8 mouse cellular contexts compared by ENCODE assay signal in the genomic region with DNA sequence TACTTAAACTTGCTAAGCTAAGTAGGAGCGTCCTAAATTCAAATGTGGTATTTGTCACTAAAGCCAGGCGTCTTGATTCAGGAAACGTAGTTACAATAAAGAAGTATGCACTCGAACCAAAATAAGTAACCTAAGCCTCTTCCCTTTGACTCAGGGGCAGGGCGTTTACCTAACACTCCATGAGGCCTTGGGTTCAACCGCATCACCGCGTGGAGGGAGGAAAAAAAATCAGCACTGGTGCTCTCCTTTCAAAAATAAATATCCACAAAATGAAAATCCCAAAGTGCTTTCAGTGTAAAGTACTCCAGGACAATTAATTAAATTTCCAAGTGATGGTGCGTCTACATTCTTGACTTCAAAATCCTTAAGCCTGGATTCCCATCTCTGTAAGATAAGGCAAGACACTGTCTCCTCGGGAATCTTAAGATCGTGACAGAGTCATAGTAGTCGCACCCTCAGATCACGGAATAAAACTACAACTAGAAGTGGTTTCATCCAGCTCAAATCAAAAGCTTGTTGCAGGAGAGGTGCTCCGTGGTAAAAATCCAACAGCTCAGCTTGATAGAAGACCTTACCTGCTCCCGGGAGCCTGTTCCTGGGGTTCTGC. TPM values are rescaled to one million over a fixed set of nuclear protein-coding genes. Genes with fewer than 3 reads are reported as not detected.
DNase-seq lines count a peak whose midpoint lies in the region; ATAC-seq and TF ChIP-seq lines count a peak whose summit lies in the region.

No protein-coding gene starts in this region.

- no peaks in the 10 kb centered on the region for H3K27me3 ChIP-seq in kidney, postnatal 0 days (ENCODE audit: insufficient read depth, low read length)
- H3K27me3 ChIP-seq in hindbrain, embryonic 11.5 days (ENCODE audit: control insufficient read depth, insufficient read depth, low read length), result no peaks in the 10 kb centered on the region
- no peaks in the 10 kb centered on the region for H3K27me3 ChIP-seq in midbrain, embryonic 10.5 days (ENCODE audit: low read depth, poor library complexity, severe bottlenecking)

- peak; percentile 13 for DNase-seq in kidney, postnatal 0 days (ENCODE audit: low spot score)
- no peak for DNase-seq in kidney, adult 9 months
- DNase-seq in brain, embryonic 14.5 days (ENCODE audit: low read depth), result peak; percentile 5
- DNase-seq in hindbrain, embryonic 11.5 days (ENCODE audit: low spot score), result no peak
- DNase-seq in midbrain, embryonic 10.5 days (ENCODE audit: low spot score), result no peak
- no peak for DNase-seq in left cerebral cortex, postnatal 10 days (ENCODE audit: extremely low spot score in 1 of 2, low spot score in 2 of 2)
- no peak for DNase-seq in spleen, adult 18-20 months
- no peak for DNase-seq in gastrocnemius, adult 18-20 months (ENCODE audit: low spot score)

- peak overlapping the region; percentile 88 for H3K9ac ChIP-seq in kidney, postnatal 0 days (ENCODE audit: low read depth, low read length)
- H3K9ac ChIP-seq in hindbrain, embryonic 11.5 days (ENCODE audit: low read depth, low read length), result peak overlapping the region; percentile 90

- no peaks in the 10 kb centered on the region; the same call in 1 of the 2 replicates for H3K36me3 ChIP-seq in kidney, postnatal 0 days (ENCODE audit: insufficient read depth, low read length)
- H3K36me3 ChIP-seq in hindbrain, embryonic 11.5 days (ENCODE audit: control insufficient read depth, insufficient read depth, low read length), result no peaks in the 10 kb centered on the region
- H3K36me3 ChIP-seq in midbrain, embryonic 10.5 days, result peaks cover 9% of the 10 kb centered on the region

- H3K4me3 ChIP-seq in kidney, postnatal 0 days (replicated peaks; ENCODE audit: low read depth, low read length), result peak overlapping the region; percentile 95
- H3K4me3 ChIP-seq in hindbrain, embryonic 11.5 days (ENCODE audit: low read depth, low read length), result peak overlapping the region; percentile 72
- H3K4me3 ChIP-seq in midbrain, embryonic 10.5 days, result peak overlapping the region; percentile 99

- intact Hi-C loops in left cerebral cortex, postnatal 10 days (cut with DNase I), result no loop called here

- TF ChIP-seq CTCF in kidney, postnatal 0 days (IDR thresholded peaks at IDR 0.05; ENCODE audit: low read depth), result no peak
- no peak for TF ChIP-seq CTCF in brain, embryonic 14.5 days (IDR thresholded peaks at IDR 0.05; ENCODE audit: borderline replicate concordance, extremely low read depth, insufficient read depth, insufficient read length)

- 3% methylated on average over 15 of the region's 15 CpGs for WGBS in kidney, postnatal 0 days
- WGBS in hindbrain, embryonic 11.5 days, result 8% methylated on average over 15 of the region's 15 CpGs
- 10% methylated on average over 15 of the region's 15 CpGs for WGBS in midbrain, embryonic 10.5 days

- H3K27ac ChIP-seq in kidney, postnatal 0 days, result peak overlapping the region; percentile 90
- no peak overlapping the region for H3K27ac ChIP-seq in hindbrain, embryonic 11.5 days (ENCODE audit: low read depth, low read length)
- H3K27ac ChIP-seq in midbrain, embryonic 10.5 days (replicated peaks), result peak overlapping the region; percentile 92

- no peak for TF ChIP-seq POLR2A in brain, embryonic 14.5 days (IDR thresholded peaks at IDR 0.05; ENCODE audit: borderline replicate concordance, extremely low read depth, insufficient read depth, insufficient read length, poor library complexity, severe bottlenecking)

- 0 out of 2 replicates have a peak, but pooled peaks cover 8% of the 10 kb centered on the region for H3K4me1 ChIP-seq in kidney, postnatal 0 days (replicated peaks; ENCODE audit: insufficient read depth, low read length)
- H3K4me1 ChIP-seq in hindbrain, embryonic 11.5 days (replicated peaks; ENCODE audit: control insufficient read depth, insufficient read depth, low read length), result no peaks in the 10 kb centered on the region
- peaks cover 30% of the 10 kb centered on the region for H3K4me1 ChIP-seq in midbrain, embryonic 10.5 days

- peak overlapping the region; percentile 71 for H3K4me2 ChIP-seq in kidney, postnatal 0 days (ENCODE audit: low read length)
- H3K4me2 ChIP-seq in hindbrain, embryonic 11.5 days (replicated peaks; ENCODE audit: low read depth, low read length), result peak overlapping the region; percentile 55

- ATAC-seq in kidney, postnatal 0 days (replicated peaks; ENCODE audit: low FRiP score, low read depth), result no peak
- ATAC-seq in hindbrain, embryonic 11.5 days (ENCODE audit: low FRiP score), result no peak

- H3K9me3 ChIP-seq in kidney, postnatal 0 days (replicated peaks; ENCODE audit: low read length), result no peaks in the 10 kb centered on the region
- H3K9me3 ChIP-seq in hindbrain, embryonic 11.5 days (ENCODE audit: control insufficient read depth, low read length), result no peaks in the 10 kb centered on the region
- no peaks in the 10 kb centered on the region for H3K9me3 ChIP-seq in midbrain, embryonic 10.5 days (replicated peaks)

RNA-seq across cellular contexts. Expression of a gene that starts 0.7 kb away (rescaled TPM):
- 21.6 and 21.8 TPM in 2 replicates for polyA plus RNA-seq in kidney, postnatal 0 days (2015; fragmentation: Nextera tagmentation; extraction: Ambion mirVana)
- polyA plus RNA-seq in brain, embryonic 14.5 days (2012; rRNA removed), result 11.1 and 14.8 TPM in 2 replicates
- 23.0 and 31.6 TPM in 2 replicates for polyA plus RNA-seq in hindbrain, embryonic 11.5 days (2014; fragmentation: Nextera tagmentation; extraction: Ambion mirVana)
- 26.4 and 27.6 TPM in 2 replicates for polyA plus RNA-seq in midbrain, embryonic 10.5 days (2016; fragmentation: Nextera tagmentation; extraction: Ambion mirVana)
- total RNA-seq in left cerebral cortex, postnatal 10 days (2021), result 10 to 100 TPM; 35.1 to 40.3 TPM
- total RNA-seq in gastrocnemius, adult 18-20 months (2021), result 10 to 100 TPM; 14.3 to 15.3 TPM

RNA-seq across cellular contexts. Expression of a gene that starts 4.7 kb away (rescaled TPM):
- 198 and 216 TPM in 2 replicates for polyA plus RNA-seq in kidney, postnatal 0 days (2015; fragmentation: Nextera tagmentation; extraction: Ambion mirVana)
- polyA plus RNA-seq in brain, embryonic 14.5 days (2012; rRNA removed), result 188 and 199 TPM in 2 replicates
- polyA plus RNA-seq in hindbrain, embryonic 11.5 days (2014; fragmentation: Nextera tagmentation; extraction: Ambion mirVana), result 264 and 267 TPM in 2 replicates
- polyA plus RNA-seq in midbrain, embryonic 10.5 days (2016; fragmentation: Nextera tagmentation; extraction: Ambion mirVana), result 145 and 172 TPM in 2 replicates
- 10 to 100 TPM; 51.3 to 52.2 TPM for total RNA-seq in left cerebral cortex, postnatal 10 days (2021)
- total RNA-seq in gastrocnemius, adult 18-20 months (2021), result 1 to 10 TPM; 7.9 to 8.7 TPM

RNA-seq across cellular contexts. Expression of a gene that starts 21.5 kb away (rescaled TPM):
- polyA plus RNA-seq in kidney, postnatal 0 days (2015; fragmentation: Nextera tagmentation; extraction: Ambion mirVana), result 44.1 and 44.8 TPM in 2 replicates
- polyA plus RNA-seq in brain, embryonic 14.5 days (2012; rRNA removed), result 63.9 and 69.3 TPM in 2 replicates
- 78.4 and 82.6 TPM in 2 replicates for polyA plus RNA-seq in hindbrain, embryonic 11.5 days (2014; fragmentation: Nextera tagmentation; extraction: Ambion mirVana)
- 85.9 and 86.4 TPM in 2 replicates for polyA plus RNA-seq in midbrain, embryonic 10.5 days (2016; fragmentation: Nextera tagmentation; extraction: Ambion mirVana)
- total RNA-seq in left cerebral cortex, postnatal 10 days (2021), result 10 to 100 TPM; 33.2 to 38.9 TPM
- total RNA-seq in gastrocnemius, adult 18-20 months (2021), result 10 to 100 TPM; 13.4 to 14.6 TPM

Comparison
In these comparisons a context has a peak if more than half of its experiments do, and no peak if none do; other contexts are left out.
1. DNase-seq: peak in kidney, postnatal 0 days (single experiment) and brain, embryonic 14.5 days (single experiment); none in kidney, adult 9 months (single experiment), hindbrain, embryonic 11.5 days (single experiment), midbrain, embryonic 10.5 days (single experiment), left cerebral cortex, postnatal 10 days (0 of 2), spleen, adult 18-20 months (0 of 2) and gastrocnemius, adult 18-20 months (single experiment).
2. Peak in every context shown above with its lines, with median percentiles within 50 percentile points of each other: H3K4me3 ChIP-seq.